Comparison of ENCODE assay signal across 8 mouse cellular contexts in genomic region chr6:97457954-97458353, GRCm38 (mm10).
A peak's percentile ranks its signal among the peaks of the same experiment; 100 is the strongest.
DNase-seq lines count a peak whose midpoint lies in the region; ATAC-seq and TF ChIP-seq lines count a peak whose summit lies in the region.

No protein-coding gene starts in this region.

- H3K4me3 ChIP-seq in heart, embryonic 12.5 days: peak overlapping the region; percentile 29
- H3K4me3 ChIP-seq in midbrain, postnatal 0 days (ENCODE audit: low read depth, low read length): no peak overlapping the region

- DNase-seq in adrenal gland, adult (ENCODE audit: inconsistent age in 2 of 2, low spot score in 1 of 2): peak; percentile 29 to 69
- no peak for DNase-seq in adrenal gland, postnatal 4 days (ENCODE audit: low spot score in 2 of 2)
- DNase-seq in kidney, postnatal 25 days: peak; percentile 42 to 78
- DNase-seq in midbrain, postnatal 0 days (ENCODE audit: low spot score): no peak
- no peak for DNase-seq in yolk sac, embryonic 10.5 days (ENCODE audit: low spot score)
- no peak for DNase-seq in urinary bladder, adult 18-20 months (ENCODE audit: low spot score in 2 of 2)

- TF ChIP-seq CTCF in midbrain, postnatal 0 days (IDR thresholded peaks at IDR 0.05): no peak

- H3K4me1 ChIP-seq in heart, embryonic 12.5 days (replicated peaks): peaks cover 32% of the 10 kb centered on the region
- peaks cover 3% of the 10 kb centered on the region; the same call in 1 of the 2 replicates for H3K4me1 ChIP-seq in midbrain, postnatal 0 days (ENCODE audit: insufficient read depth, low read length)

- WGBS in heart, embryonic 12.5 days: 32% methylated on average over 3 of the region's 3 CpGs
- 20% methylated on average over 3 of the region's 3 CpGs for WGBS in midbrain, postnatal 0 days

- no peaks in the 10 kb centered on the region for H3K9me3 ChIP-seq in heart, embryonic 12.5 days (replicated peaks)
- no peaks in the 10 kb centered on the region for H3K9me3 ChIP-seq in midbrain, postnatal 0 days (ENCODE audit: low read length)

- peak overlapping the region; percentile 77; the same call in 1 of the 2 replicates for H3K27ac ChIP-seq in heart, embryonic 12.5 days (ENCODE audit: poor library complexity, severe bottlenecking)
- H3K27ac ChIP-seq in midbrain, postnatal 0 days (ENCODE audit: low read depth, low read length): 0 out of 2 replicates have a peak overlapping the region, but pooled peaks have one; percentile 32

- no peak overlapping the region for H3K9ac ChIP-seq in heart, embryonic 12.5 days
- no peak overlapping the region for H3K9ac ChIP-seq in midbrain, postnatal 0 days (replicated peaks; ENCODE audit: low read length, poor library complexity, severe bottlenecking)

- H3K36me3 ChIP-seq in heart, embryonic 12.5 days: no peaks in the 10 kb centered on the region
- H3K36me3 ChIP-seq in midbrain, postnatal 0 days (ENCODE audit: insufficient read depth, low read length): no peaks in the 10 kb centered on the region

- no peaks in the 10 kb centered on the region for H3K27me3 ChIP-seq in heart, embryonic 12.5 days (replicated peaks)
- no peaks in the 10 kb centered on the region for H3K27me3 ChIP-seq in midbrain, postnatal 0 days (ENCODE audit: insufficient read depth, low read length)

- ATAC-seq in CD4-positive, CD25-positive, alpha-beta regulatory T cell, adult 4 months: peak; percentile 90
- ATAC-seq in heart, embryonic 12.5 days (ENCODE audit: insufficient number of reproducible peaks, low FRiP score): peak; percentile 73
- 0 out of 2 replicates have a peak, but pooled peaks have one; percentile 34 for ATAC-seq in midbrain, postnatal 0 days (ENCODE audit: low FRiP score)

- H3K4me2 ChIP-seq in heart, embryonic 12.5 days: peak overlapping the region; percentile 46
- H3K4me2 ChIP-seq in midbrain, postnatal 0 days (ENCODE audit: low read depth, low read length, poor library complexity, severe bottlenecking): no peak overlapping the region

Comparison
In these comparisons a context has a peak if more than half of its experiments do, and no peak if none do; other contexts are left out.
1. DNase-seq: peak in adrenal gland, adult (2 of 2) and kidney, postnatal 25 days (2 of 2); none in adrenal gland, postnatal 4 days (0 of 2), midbrain, postnatal 0 days (single experiment), yolk sac, embryonic 10.5 days (single experiment) and urinary bladder, adult 18-20 months (0 of 2).
2. ATAC-seq: peak in every context shown above with its lines; median percentile 90 in CD4-positive, CD25-positive, alpha-beta regulatory T cell, adult 4 months; 73 in heart, embryonic 12.5 days; 34 in midbrain, postnatal 0 days.